Mouse (Mus musculus) lung, adult 18-20 months (tissue): ENCODE data around the gene Cops7a.

Experiments
- DNase-seq, 2 experiments: peaks; one replicate each; pipeline ENCODE4 v3.0.0; 2022; ENCODE audit warnings: mixed read lengths in 2 of 2

Cops7a gene

GRCm38 (mm10) chr6:124958127-124958526 is 7.2 kb downstream of the Cops7a start:
- DNase-seq: peak in 1 of 2 experiments; percentile 38

- no peak for DNase-seq
Observed at GRCm38 (mm10) chr6:124955212-124955611, 10.1 kb downstream of the Cops7a start.

GRCm38 (mm10) chr6:124953991-124954715 is 11.2 kb downstream of the Cops7a start:
- DNase-seq: no peak

DNA sequence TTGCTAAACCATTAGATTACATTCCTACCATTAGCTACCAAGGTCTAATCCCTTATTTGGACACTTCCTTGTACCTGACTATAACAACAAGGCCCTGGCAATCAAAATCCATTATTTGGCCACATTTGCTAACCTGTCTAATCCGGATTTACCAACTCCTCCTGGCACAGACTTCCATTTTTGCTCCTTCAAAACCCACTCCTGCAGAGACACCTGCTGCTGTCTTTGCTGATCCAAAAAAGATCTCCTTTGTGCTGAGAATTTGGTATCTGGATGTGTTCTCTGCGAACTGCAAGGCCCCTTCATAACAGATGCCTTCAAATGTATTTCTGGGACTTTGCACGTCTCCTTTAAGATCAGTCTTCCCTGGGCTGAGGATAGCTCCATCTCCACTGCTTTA is 21.8 kb downstream of the Cops7a start:
- DNase-seq: no peak

DNA sequence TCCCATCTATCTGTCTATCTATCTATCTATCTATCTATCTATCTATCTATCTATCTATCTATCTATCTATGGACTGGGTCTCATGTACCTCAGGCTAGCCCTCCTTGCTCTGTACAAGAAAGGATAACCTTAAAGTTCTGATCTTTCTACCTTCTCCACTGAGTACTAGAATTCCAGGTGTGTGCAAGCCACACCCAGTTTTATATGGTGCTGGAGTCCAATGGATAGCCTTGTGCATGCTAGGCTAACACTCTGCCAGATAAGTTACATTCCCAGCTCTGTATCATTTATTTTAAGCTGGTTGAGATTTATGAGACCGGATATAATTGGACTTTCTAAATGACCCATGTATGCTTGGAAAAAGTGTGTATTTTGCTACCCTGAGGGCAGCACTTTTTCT is 23.7 kb downstream of the Cops7a start:
- no peak for DNase-seq

DNA sequence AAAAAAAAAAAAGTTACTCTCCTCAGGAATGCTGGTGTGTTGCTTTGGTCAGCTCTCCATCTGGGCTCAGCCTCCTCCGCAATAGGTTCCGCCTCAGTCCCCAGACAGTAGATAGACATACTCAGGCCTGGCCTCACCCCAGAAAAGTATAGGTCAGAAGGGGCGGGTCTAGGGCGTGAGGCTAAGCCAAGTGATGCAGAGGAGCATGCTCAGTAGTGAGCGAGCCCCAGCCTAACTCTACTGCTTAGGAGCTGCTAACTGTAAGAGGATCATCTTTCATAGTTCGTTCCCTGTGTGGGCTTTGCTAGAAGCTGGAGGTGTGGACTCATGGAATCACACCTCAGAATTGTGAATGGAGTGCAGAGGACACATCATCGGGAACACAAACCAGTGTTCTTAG is 26.8 kb downstream of the Cops7a start:
- DNase-seq: no peak

GRCm38 (mm10) chr6:124937493-124937892 is 27.8 kb downstream of the Cops7a start:
- DNase-seq: peak in 1 of 2 experiments; percentile 51

DNA sequence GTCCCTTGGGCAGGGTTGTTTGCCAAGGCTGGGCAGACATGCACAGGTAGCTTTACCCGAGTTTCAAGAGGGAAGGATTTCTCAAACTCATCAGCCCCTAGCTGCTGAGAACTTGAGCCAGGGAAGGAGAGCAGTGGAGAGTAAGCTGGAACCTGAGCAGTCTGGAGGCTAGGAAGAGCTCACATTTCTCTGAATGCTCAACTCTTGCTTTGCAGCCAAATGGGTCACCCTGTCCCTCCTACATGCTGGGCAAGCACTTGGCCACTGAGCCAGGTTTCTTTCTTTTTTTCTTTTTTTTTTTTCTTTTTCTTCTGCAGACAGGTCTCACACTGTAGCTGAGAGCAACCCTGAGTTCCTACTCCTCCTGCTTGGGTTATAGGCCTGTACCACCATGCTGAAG is 28.7 kb downstream of the Cops7a start:
- DNase-seq: no peak

DNA sequence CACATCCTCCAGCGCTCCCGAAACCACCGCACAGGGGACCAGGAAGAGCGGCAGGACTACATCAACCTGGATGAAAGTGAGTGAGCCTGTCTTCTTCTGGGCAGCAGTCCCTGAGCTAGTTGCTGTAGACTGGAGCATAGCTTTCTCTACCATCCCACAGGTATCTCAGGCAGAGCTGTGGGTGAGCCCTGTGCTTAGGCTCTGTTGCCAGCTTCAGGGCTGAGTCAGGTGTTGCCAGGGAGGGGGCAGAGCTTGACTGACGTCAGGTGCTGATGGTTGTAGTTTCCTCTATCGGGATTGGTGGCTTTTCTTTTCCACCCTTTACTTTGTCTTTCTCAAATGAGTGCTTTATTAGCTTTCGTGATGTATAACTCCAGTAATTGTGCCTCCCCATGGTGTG is 30.7 kb downstream of the Cops7a start:
- no peak for DNase-seq

DNA sequence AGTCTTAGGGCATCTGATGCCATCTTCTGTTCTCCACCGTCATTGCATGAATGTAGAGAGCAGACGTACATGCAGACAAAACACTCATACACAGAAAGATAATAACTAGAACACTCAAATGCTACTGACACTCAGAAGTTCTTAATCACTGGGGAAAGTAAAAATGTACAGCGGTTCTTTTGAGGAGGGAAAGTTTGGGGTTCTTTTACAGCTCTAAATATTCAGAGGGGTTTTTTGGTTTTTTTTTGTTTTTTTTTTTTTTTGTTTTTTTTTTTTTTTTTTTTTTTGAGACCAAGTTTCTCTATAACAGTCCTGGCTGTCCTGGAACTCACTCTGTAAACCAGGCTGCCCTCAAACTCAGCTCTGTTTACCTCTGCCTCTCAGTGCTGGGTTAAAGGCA is 32.2 kb downstream of the Cops7a start:
- no peak for DNase-seq

GRCm38 (mm10) chr6:124932314-124932695 is 33.0 kb downstream of the Cops7a start:
- DNase-seq: no peak

DNA sequence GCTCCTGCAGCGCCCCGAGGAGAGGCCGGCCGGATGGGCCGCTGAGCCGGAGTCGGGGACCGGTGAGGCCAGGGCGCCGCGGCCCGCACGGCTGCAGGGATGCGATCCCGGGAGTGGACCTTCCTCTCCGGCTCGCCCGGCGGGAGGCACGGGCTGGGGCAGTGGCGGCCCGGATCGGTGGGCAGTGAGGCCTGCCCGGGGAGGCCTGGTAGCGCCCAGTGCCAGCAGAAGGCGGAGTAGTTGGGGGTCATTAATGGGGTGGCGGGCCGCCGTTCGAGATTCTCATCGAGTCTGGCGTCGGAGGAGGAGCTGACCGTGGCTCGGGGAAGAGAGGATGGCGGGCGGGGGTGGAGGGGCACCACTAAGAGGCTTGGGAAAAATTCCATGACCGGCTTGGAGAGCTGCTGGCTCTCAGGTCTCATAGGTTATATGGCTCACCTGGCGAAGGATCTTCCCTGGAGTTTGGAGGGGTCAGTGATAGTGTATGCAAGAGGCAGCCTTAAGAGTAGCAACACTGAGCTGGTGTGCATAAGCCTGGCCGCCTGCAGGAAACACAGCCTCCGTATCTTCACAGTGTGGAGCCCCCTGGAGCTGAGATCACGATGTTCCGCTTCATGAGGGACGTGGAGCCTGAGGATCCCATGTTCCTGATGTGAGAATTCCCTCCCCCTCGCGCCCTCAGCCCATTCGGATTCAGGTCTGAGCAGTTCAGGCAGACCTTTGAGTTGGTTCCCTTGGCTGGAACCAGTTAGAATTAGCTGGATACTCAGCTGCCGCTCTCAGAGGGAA is 33.6 kb downstream of the Cops7a start:
- peak in 1 of 2 experiments; percentile 40 for DNase-seq

DNA sequence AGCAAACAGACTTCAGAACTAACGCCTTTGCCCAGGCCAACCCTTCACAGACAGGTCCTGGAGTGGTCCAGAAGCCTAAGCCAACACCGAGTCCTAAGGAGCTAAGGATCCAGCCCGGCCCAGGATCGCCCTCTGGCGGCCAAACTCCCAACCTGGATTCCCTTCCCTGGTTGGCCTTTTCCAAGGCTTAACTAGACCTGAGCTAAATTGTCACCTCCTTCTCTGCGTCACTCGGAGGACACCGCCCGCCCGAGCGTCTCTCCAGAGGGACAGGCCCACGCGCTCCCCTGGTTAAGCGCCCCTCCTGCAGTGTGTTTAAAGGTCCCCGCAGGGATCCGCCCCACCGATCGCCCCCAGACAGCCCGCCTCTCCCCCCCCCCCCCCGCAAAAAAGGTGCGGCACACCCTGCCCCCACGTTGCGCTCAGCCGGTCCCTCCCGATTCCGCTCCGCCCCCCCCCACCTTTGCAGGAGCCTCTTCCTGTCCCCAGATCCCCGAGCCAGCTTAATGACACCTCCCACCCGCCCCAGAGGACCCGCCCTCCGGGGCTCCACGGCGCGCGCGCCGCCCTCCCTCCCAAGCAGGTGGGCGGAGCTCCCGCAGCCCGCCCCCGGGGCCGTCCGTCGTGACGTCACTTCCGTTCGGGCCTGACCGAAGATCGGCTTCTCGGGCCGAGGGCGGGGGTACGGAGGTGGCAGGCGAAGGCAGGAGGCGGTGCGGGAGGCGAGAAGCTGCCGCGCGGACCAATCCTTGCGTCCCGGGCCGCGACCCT is 34.4 kb downstream of the Cops7a start, which contains the start of gene Mlf2:
TSS of gene Mlf2 (plus strand) at position 633 of the 771 bp plus-strand sequence.
- peak; percentile 99 for DNase-seq

DNA sequence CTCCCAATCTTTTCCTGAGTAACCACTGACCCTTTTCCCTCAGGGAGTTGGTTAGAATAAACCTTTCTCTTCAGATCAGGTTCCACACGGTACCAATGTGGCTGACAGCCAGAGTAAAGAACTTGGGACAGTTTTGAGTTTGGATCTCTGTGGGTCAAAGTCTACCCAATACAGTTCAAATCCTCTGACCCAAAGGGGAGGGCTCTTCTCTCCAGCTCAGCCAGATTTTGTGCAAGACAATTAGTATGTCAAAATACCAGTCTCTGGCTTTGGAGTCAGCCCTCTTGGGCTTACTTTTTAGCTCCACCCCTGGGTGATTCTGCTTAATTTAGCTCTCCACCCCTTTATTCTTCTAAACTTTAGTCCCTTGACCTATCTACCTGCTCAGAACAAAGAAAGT is 35.1 kb downstream of the Cops7a start:
- DNase-seq: peak in 1 of 2 experiments; percentile 67

DNA sequence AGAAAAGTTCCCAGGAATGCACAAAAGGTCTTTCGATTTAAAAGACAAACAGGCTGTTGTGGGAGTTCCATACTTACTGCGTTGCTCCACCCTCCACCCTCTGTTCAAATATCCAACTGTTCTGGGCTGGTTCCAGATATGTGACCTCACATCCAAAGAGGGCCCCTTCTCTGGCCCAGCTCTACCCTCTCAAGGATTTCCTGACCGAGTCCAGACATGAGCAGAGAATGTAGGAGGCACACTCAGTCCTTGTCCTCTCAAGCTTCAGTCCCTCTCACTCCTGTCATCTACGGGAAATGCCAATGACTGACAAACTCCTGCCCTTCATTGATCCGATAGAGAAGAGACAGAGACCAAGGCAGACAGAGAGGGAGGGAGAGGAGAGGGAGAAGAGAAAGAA is 39.4 kb downstream of the Cops7a start:
- peak; percentile 73 to 88 for DNase-seq

- DNase-seq: peak in 1 of 2 experiments; percentile 63
Observed at GRCm38 (mm10) chr6:124925173-124925793, 40.1 kb downstream of the Cops7a start.

DNA sequence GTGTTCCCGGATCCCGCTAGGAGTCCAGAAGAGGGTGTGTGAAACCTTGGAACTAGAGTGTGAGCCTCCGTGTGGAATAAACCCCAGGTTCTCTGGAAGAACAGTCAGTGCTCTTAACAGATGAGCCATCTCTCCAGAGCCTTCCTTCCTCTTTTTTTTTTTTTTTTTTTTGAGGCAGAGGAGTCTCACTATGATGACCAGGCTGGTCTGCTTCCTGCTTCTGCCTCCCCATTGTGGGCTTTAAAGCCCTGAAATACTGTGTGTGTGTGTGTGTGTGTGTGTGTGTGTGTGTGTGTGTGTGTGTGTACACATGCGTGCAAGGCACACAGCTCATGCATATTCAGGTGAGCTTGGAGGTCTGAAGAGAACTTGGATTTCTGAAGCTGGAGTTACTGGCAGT is 43.8 kb downstream of the Cops7a start:
- DNase-seq: no peak

- peak in 1 of 2 experiments; percentile 35 for DNase-seq
Observed at GRCm38 (mm10) chr6:124920318-124921085, 44.8 kb downstream of the Cops7a start.

- DNase-seq: peak; percentile 97 to 99
Observed at GRCm38 (mm10) chr6:124919695-124920317, 45.5 kb downstream of the Cops7a start, which contains the start of gene Ptms. Ptms (minus strand) TSS chr6:124920103.

DNA sequence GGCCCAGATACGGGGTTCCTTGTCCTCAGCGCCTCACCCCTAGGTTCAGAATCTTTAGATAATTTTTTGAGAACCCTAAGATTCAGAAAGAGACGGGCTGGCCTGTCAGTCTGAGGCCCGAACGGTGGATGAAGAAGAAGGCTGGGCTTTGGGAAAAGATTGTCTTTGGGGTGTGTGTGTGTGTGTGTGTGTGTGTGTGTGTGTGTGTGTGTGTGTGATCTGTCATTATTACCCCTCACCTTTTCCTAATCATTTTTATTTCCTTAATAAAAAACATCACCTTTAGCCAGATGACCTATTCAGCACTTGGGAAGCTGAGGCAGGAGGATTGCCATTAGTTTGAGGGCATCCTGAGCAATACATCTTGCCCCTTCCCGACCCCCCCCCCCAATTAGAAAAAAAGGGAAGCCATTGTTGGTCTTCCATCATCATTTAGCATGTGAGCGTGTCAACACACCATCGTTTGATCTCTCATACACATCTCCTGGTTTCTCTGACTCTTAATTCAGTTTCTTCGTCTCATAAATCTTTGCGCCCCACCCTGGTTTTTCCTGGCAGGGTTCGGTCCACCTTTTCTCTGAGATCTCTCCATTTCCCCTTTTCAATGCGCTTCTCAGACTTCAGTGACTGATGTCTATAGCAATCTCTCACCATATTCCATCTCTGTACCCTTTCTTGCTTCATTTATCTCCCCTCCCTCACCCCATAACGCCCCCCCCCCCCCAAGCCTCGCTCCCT is 46.3 kb downstream of the Cops7a start:
- no peak for DNase-seq

- no peak for DNase-seq
Observed at GRCm38 (mm10) chr6:124918331-124918690, 47.0 kb downstream of the Cops7a start.
